Mouse (Mus musculus) adrenal gland, adult 2 months (tissue): ENCODE results near the gene Pcca. TPM values are rescaled to one million over a fixed set of nuclear protein-coding genes. Genes with fewer than 3 reads are reported as not detected.

Source experiments
- polyA plus RNA-seq: library from polyadenylated mRNA; depleted of rRNA; stranded (reverse); fragments of >200 nt; gene quantifications from 2 replicates; pipeline ENCODE4 v1.2.3, GENCODE M21; 2012; rRNA removed
- total RNA-seq, 2 experiments: library from RNA; stranded (reverse); gene quantifications; 2 replicates each; pipeline ENCODE4 v1.2.3; 2021

Pcca gene
- total and polyA plus RNA-seq, 3 experiments = 18.9 to 179 (median 152) TPM

Other genes starting within 250 kb of the Pcca start
- gene Gm5089, start 83.2 kb upstream of the Pcca start, total RNA-seq = not detected
- gene Gm5089, start 83.2 kb upstream of the Pcca start, polyA plus RNA-seq = not detected in 2 replicates
- gene Zic5, start 68.6 kb upstream of the Pcca start, total RNA-seq = not detected
- gene Zic5, start 68.6 kb upstream of the Pcca start, polyA plus RNA-seq = 0.02 TPM in 1 of 2 replicates, not detected in the other
- gene Zic2, start 58.9 kb upstream of the Pcca start, total RNA-seq = not detected
- 0.10 and 0.41 TPM in 2 replicates for gene Zic2, start 58.9 kb upstream of the Pcca start, polyA plus RNA-seq
- gene Gm10837, start 43.7 kb upstream of the Pcca start, total RNA-seq = not detected
- not detected in 2 replicates for gene Gm10837, start 43.7 kb upstream of the Pcca start, polyA plus RNA-seq